Mouse (Mus musculus): Measurements from ENCODE around the gene Glt6d1. TPM values are rescaled to one million over a fixed set of nuclear protein-coding genes. Genes with fewer than 3 reads are reported as not detected.

Gene Glt6d1
- total and polyA plus RNA-seq, 2 experiments from 2014 or later, result not detected

GRCm38 (mm10) chr2:25758064-25758625 lies 57.5 kb downstream of the Glt6d1 start:
- ATAC-seq (ENCODE audit: low FRiP score) (no peak), DNase-seq (ENCODE audit: low spot score) (no peak)
- Histone ChIP-seq H3K27me3 (ENCODE audit: insufficient read depth, low read length) (no peaks in the 10 kb centered on the region), H3K4me2 (ENCODE audit: low read depth, low read length, poor library complexity, severe bottlenecking) (no peak overlapping the region), H3K27ac (ENCODE audit: low read depth, low read length) (no peak overlapping the region), H3K4me3 (ENCODE audit: low read depth, low read length) (no peak overlapping the region), H3K4me1 (ENCODE audit: insufficient read depth, low read length) (no peaks in the 10 kb centered on the region), H3K36me3 (ENCODE audit: insufficient read depth, low read length) (no peaks in the 10 kb centered on the region), H3K9me3 (ENCODE audit: low read length) (no peaks in the 10 kb centered on the region), H3K9ac (replicated peaks; ENCODE audit: low read length, poor library complexity, severe bottlenecking) (no peak overlapping the region)
- WGBS, result 38% methylated on average over 4 of the region's 4 CpGs
- TF ChIP-seq CTCF (IDR thresholded peaks at IDR 0.05), result no peak

DNA sequence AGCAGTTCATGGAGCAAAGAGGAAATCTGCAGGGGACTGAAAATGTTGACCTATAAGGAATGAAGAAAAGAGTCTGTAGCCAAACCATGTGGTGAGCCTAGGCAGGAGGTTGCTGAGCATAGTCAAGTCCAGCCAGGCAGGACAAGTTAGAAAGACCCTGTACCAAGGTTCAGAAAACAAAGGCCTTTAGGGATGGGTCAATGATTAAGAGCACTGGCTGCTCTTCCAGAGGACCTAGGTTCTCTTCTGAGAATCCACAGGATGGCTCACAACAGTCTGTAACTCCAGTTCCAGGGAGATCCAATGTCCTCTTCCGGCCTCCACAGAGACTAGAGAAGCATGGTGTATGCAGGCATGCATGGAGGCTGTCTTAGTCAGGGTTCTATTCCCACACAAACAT lies 61.4 kb downstream of the Glt6d1 start:
- Histone ChIP-seq H3K36me3 (ENCODE audit: insufficient read depth, low read length) (no peaks in the 10 kb centered on the region), H3K4me3 (ENCODE audit: low read depth, low read length) (no peak overlapping the region), H3K9ac (replicated peaks; ENCODE audit: low read length, poor library complexity, severe bottlenecking) (no peak overlapping the region), H3K27ac (ENCODE audit: low read depth, low read length) (no peak overlapping the region), H3K4me1 (ENCODE audit: insufficient read depth, low read length) (no peaks in the 10 kb centered on the region), H3K4me2 (ENCODE audit: low read depth, low read length, poor library complexity, severe bottlenecking) (no peak overlapping the region), H3K27me3 (ENCODE audit: insufficient read depth, low read length) (no peaks in the 10 kb centered on the region), H3K9me3 (ENCODE audit: low read length) (no peaks in the 10 kb centered on the region)
- ATAC-seq (ENCODE audit: low FRiP score) (no peak), DNase-seq (ENCODE audit: low spot score) (no peak)
- WGBS, result 96% methylated on average over 1 of the region's 1 CpGs
- no peak for TF ChIP-seq CTCF (IDR thresholded peaks at IDR 0.05)

Other genes with a start within 250 kb of the Glt6d1 start
- 1.7 and 1.9 TPM in 2 replicates for gene Mamdc4, start 241.0 kb downstream of the Glt6d1 start, total RNA-seq (2014; rRNA removed)
- gene Mamdc4, start 241.0 kb downstream of the Glt6d1 start, polyA plus RNA-seq (2015; fragmentation: Nextera tagmentation; extraction: Ambion mirVana), result 0.32 TPM in 2 replicates
- gene Phpt1, start 240.6 kb downstream of the Glt6d1 start, total RNA-seq (2014; rRNA removed), result 37.9 and 39.8 TPM in 2 replicates
- 192 and 209 TPM in 2 replicates for gene Phpt1, start 240.6 kb downstream of the Glt6d1 start, polyA plus RNA-seq (2015; fragmentation: Nextera tagmentation; extraction: Ambion mirVana)
- gene Ajm1, start 234.1 kb downstream of the Glt6d1 start, total RNA-seq (2014; rRNA removed), result 23.1 and 30.9 TPM in 2 replicates
- gene Ajm1, start 234.1 kb downstream of the Glt6d1 start, polyA plus RNA-seq (2015; fragmentation: Nextera tagmentation; extraction: Ambion mirVana), result 19.2 and 22.1 TPM in 2 replicates
- gene Rabl6, start 207.3 kb downstream of the Glt6d1 start, total RNA-seq (2014; rRNA removed), result 66.8 and 98.0 TPM in 2 replicates
- gene Rabl6, start 207.3 kb downstream of the Glt6d1 start, polyA plus RNA-seq (2015; fragmentation: Nextera tagmentation; extraction: Ambion mirVana), result 56.7 and 61.2 TPM in 2 replicates
- gene Ccdc183, start 198.2 kb downstream of the Glt6d1 start, total RNA-seq (2014; rRNA removed), result not detected in 2 replicates
- 0.26 and 0.36 TPM in 2 replicates for gene Ccdc183, start 198.2 kb downstream of the Glt6d1 start, polyA plus RNA-seq (2015; fragmentation: Nextera tagmentation; extraction: Ambion mirVana)
- 45.7 and 54.6 TPM in 2 replicates for gene Tmem141, start 193.8 kb downstream of the Glt6d1 start, total RNA-seq (2014; rRNA removed)
- 58.3 and 67.9 TPM in 2 replicates for gene Tmem141, start 193.8 kb downstream of the Glt6d1 start, polyA plus RNA-seq (2015; fragmentation: Nextera tagmentation; extraction: Ambion mirVana)
- gene Fcna, start 187.8 kb downstream of the Glt6d1 start, total RNA-seq (2014; rRNA removed), result 5.7 and 7.2 TPM in 2 replicates
- gene Fcna, start 187.8 kb downstream of the Glt6d1 start, polyA plus RNA-seq (2015; fragmentation: Nextera tagmentation; extraction: Ambion mirVana), result 5.1 and 5.3 TPM in 2 replicates
- gene Lcn8, start 162.7 kb downstream of the Glt6d1 start, total RNA-seq (2014; rRNA removed), result not detected in 2 replicates
- gene Lcn8, start 162.7 kb downstream of the Glt6d1 start, polyA plus RNA-seq (2015; fragmentation: Nextera tagmentation; extraction: Ambion mirVana), result not detected in 2 replicates
- gene Lcn5, start 157.9 kb downstream of the Glt6d1 start, total RNA-seq (2014; rRNA removed), result not detected in 2 replicates
- not detected in 2 replicates for gene Lcn5, start 157.9 kb downstream of the Glt6d1 start, polyA plus RNA-seq (2015; fragmentation: Nextera tagmentation; extraction: Ambion mirVana)
- gene Lcn6, start 139.1 kb downstream of the Glt6d1 start, total RNA-seq (2014; rRNA removed), result not detected in 2 replicates
- not detected in 2 replicates for gene Lcn6, start 139.1 kb downstream of the Glt6d1 start, polyA plus RNA-seq (2015; fragmentation: Nextera tagmentation; extraction: Ambion mirVana)
- gene Lcn10, start 133.1 kb downstream of the Glt6d1 start, total RNA-seq (2014; rRNA removed), result not detected in 2 replicates
- not detected in 2 replicates for gene Lcn10, start 133.1 kb downstream of the Glt6d1 start, polyA plus RNA-seq (2015; fragmentation: Nextera tagmentation; extraction: Ambion mirVana)
- not detected in 2 replicates for gene Obp2a, start 115.8 kb downstream of the Glt6d1 start, total RNA-seq (2014; rRNA removed)
- gene Obp2a, start 115.8 kb downstream of the Glt6d1 start, polyA plus RNA-seq (2015; fragmentation: Nextera tagmentation; extraction: Ambion mirVana), result not detected in 2 replicates
- gene Bmyc, start 109.1 kb downstream of the Glt6d1 start, total RNA-seq (2014; rRNA removed), result 87.1 and 89.2 TPM in 2 replicates
- 229 TPM in 2 replicates for gene Bmyc, start 109.1 kb downstream of the Glt6d1 start, polyA plus RNA-seq (2015; fragmentation: Nextera tagmentation; extraction: Ambion mirVana)
- gene Obp2b, start 78.8 kb downstream of the Glt6d1 start, total RNA-seq (2014; rRNA removed), result not detected in 2 replicates
- gene Obp2b, start 78.8 kb downstream of the Glt6d1 start, polyA plus RNA-seq (2015; fragmentation: Nextera tagmentation; extraction: Ambion mirVana), result not detected in 2 replicates
- gene Lcn3, start 50.3 kb downstream of the Glt6d1 start, total RNA-seq (2014; rRNA removed), result not detected in 2 replicates
- not detected in 2 replicates for gene Lcn3, start 50.3 kb downstream of the Glt6d1 start, polyA plus RNA-seq (2015; fragmentation: Nextera tagmentation; extraction: Ambion mirVana)
- not detected in 2 replicates for gene Lcn11, start 38.8 kb downstream of the Glt6d1 start, total RNA-seq (2014; rRNA removed)
- gene Lcn11, start 38.8 kb downstream of the Glt6d1 start, polyA plus RNA-seq (2015; fragmentation: Nextera tagmentation; extraction: Ambion mirVana), result not detected in 2 replicates
- not detected in 2 replicates for gene Gm13539, start 33.6 kb downstream of the Glt6d1 start, total RNA-seq (2014; rRNA removed)
- not detected in 2 replicates for gene Gm13539, start 33.6 kb downstream of the Glt6d1 start, polyA plus RNA-seq (2015; fragmentation: Nextera tagmentation; extraction: Ambion mirVana)
- not detected in 2 replicates for gene Lcn9, start 7.3 kb upstream of the Glt6d1 start, total RNA-seq (2014; rRNA removed)
- gene Lcn9, start 7.3 kb upstream of the Glt6d1 start, polyA plus RNA-seq (2015; fragmentation: Nextera tagmentation; extraction: Ambion mirVana), result not detected in 2 replicates
- gene Sohlh1, start 31.4 kb upstream of the Glt6d1 start, total RNA-seq (2014; rRNA removed), result not detected in 2 replicates
- gene Sohlh1, start 31.4 kb upstream of the Glt6d1 start, polyA plus RNA-seq (2015; fragmentation: Nextera tagmentation; extraction: Ambion mirVana), result not detected in 2 replicates
- 49.2 and 60.7 TPM in 2 replicates for gene Kcnt1, start 47.9 kb upstream of the Glt6d1 start, total RNA-seq (2014; rRNA removed)
- 21.7 and 22.1 TPM in 2 replicates for gene Kcnt1, start 47.9 kb upstream of the Glt6d1 start, polyA plus RNA-seq (2015; fragmentation: Nextera tagmentation; extraction: Ambion mirVana)
- 141 and 157 TPM in 2 replicates for gene Camsap1, start 167.4 kb upstream of the Glt6d1 start, total RNA-seq (2014; rRNA removed)
- 57.5 and 61.3 TPM in 2 replicates for gene Camsap1, start 167.4 kb upstream of the Glt6d1 start, polyA plus RNA-seq (2015; fragmentation: Nextera tagmentation; extraction: Ambion mirVana)
- gene Ubac1, start 205.9 kb upstream of the Glt6d1 start, total RNA-seq (2014; rRNA removed), result 100 and 123 TPM in 2 replicates
- gene Ubac1, start 205.9 kb upstream of the Glt6d1 start, polyA plus RNA-seq (2015; fragmentation: Nextera tagmentation; extraction: Ambion mirVana), result 151 and 158 TPM in 2 replicates

Measured in midbrain, postnatal 0 days (tissue).